Mouse (Mus musculus): Measurements from ENCODE around the gene Cd2ap. TPM values are rescaled to one million over a fixed set of nuclear protein-coding genes. Genes with fewer than 3 reads are reported as not detected.

Cd2ap gene
- total RNA-seq, 2 experiments from 2014 or later: 16.9 to 26.4 TPM

DNA sequence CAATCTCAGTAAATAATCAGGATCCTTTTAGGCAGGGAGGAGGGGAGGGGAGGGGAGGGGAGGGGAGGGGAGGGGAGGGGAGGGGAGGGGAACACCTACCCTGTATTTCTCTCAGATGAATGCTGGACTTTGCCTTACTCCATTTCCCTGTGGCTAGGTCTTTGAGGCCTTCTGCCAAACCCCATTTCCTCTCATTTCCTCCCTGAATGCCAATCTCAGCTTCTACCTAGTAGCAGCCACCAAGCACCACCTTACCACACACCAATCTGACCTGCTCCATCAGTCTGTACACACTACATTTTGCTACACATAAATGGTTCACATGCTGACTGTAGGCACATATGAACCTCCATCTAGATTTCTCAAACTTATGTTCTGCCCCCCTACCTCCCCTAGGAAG, 6.0 kb downstream of the Cd2ap start:
- intact Hi-C loops (cut with DNase I): no loop called here

DNA sequence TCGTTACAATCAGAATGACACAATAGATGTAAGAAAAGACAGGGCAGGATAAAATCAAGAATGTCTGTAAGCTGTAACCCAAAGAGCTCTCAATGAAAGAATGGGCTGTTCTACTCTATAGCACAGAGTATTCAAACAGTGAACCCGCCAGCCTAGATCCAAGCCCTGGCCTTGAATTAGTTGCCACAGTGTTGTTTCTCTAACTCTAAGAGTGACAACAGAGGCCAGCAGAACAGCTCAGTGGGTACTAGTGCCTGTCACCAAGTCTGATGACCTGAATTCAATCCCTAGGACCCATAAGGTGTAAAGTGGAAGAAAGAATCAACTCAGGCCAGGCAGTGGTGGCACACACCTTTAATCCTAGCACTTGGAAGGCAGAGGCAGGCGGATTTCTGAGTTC, 13.3 kb downstream of the Cd2ap start:
- no peak for DNase-seq (ENCODE audit: low spot score in 2 of 2)
- intact Hi-C loops (cut with DNase I): no loop called here

More for the DNA sequence above, 6.0 kb downstream of the Cd2ap start:
- DNase-seq (ENCODE audit: low spot score in 2 of 2): no peak

DNA sequence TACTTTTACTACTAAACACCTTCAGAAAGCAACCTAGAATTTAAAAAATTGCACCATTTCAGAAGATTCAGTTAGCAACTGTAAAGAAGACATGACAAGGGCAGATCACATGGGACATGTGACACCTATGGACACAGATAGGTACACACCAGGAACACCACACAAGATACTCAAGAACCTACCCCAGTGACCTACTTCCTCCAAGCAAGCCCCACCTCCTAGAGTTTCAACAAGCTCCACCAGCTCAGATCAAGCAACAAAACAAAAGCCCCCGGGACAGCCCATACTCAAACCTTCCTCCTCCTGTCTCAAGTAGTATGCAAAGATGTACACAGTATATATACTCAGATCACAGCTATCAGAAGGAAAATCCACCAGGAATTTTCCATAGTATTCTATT, 16.1 kb downstream of the Cd2ap start:
- no peak for DNase-seq (ENCODE audit: low spot score in 2 of 2)
- intact Hi-C loops (cut with DNase I): no loop called here

GRCm38 (mm10) chr17:42857506-42857905, 19.0 kb downstream of the Cd2ap start:
- no peak for DNase-seq (ENCODE audit: low spot score in 2 of 2)
- intact Hi-C loops (cut with DNase I): no loop called here

GRCm38 (mm10) chr17:42847108-42847507, 29.4 kb downstream of the Cd2ap start:
- no peak for DNase-seq (ENCODE audit: low spot score in 2 of 2)
- intact Hi-C loops (cut with DNase I): no loop called here

- intact Hi-C loops (cut with DNase I): no loop called here
Measured at GRCm38 (mm10) chr17:42837193-42837592, 39.3 kb downstream of the Cd2ap start.

GRCm38 (mm10) chr17:42822787-42823186, 53.7 kb downstream of the Cd2ap start:
- DNase-seq (ENCODE audit: low spot score in 2 of 2): peak; percentile 29 to 34
- intact Hi-C loops (cut with DNase I): no loop called here

More at GRCm38 (mm10) chr17:42837193-42837592, 39.3 kb downstream of the Cd2ap start:
- DNase-seq (ENCODE audit: low spot score in 2 of 2): no peak

DNA sequence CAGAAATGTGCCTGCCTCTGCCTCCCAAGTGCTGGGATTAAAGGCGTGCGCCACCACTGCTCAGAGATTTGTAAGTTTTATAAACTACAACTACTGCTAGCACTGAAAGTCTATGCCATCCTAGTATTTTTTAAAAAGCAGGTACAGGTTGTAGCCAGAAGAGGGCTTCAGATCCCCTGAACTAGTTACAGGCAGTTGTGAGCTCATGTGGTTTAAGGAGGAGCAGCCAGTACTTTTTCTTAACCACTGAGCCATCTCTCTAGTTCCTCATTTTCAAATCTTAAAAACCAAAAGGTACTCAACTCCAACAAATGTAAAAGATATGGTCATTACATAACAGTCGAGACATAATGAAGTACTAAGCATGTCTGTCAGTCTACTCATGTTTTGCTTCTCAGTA, 61.1 kb downstream of the Cd2ap start:
- intact Hi-C loops (cut with DNase I): loop anchor here (5.0 kb wide), 1 partner anchor 127 kb away; no protein-coding TSS in a partner anchor

GRCm38 (mm10) chr17:42792412-42792975, 84.0 kb downstream of the Cd2ap start:
- intact Hi-C loops (cut with DNase I): no loop called here
- DNase-seq (ENCODE audit: low spot score in 2 of 2): no peak

More for the DNA sequence above, 61.1 kb downstream of the Cd2ap start:
- no peak for DNase-seq (ENCODE audit: low spot score in 2 of 2)

GRCm38 (mm10) chr17:42790787-42791186, 85.7 kb downstream of the Cd2ap start:
- DNase-seq (ENCODE audit: low spot score in 2 of 2): no peak
- intact Hi-C loops (cut with DNase I): no loop called here

DNA sequence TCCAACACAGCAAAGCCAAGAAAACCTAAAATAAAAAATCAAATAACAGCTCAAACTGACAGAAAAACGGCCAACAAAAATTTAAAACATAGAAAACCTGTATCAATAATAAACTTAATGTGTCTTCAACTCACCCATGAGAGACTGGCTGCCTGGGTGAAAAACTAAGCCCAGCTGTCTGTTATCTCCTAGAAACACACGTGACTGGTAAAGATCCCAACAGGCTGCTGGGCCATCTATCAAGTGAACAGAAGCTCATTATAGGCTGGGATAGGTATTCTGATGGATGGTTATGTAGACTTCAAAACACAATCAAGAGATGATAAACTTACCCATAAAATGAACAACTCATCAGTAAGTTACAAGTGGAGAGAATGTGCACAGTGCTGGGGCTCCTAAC, 86.7 kb downstream of the Cd2ap start:
- DNase-seq (ENCODE audit: low spot score in 2 of 2): no peak
- intact Hi-C loops (cut with DNase I): no loop called here

- DNase-seq (ENCODE audit: low spot score in 2 of 2): no peak
- intact Hi-C loops (cut with DNase I): no loop called here
Measured at GRCm38 (mm10) chr17:42788686-42789453, 87.6 kb downstream of the Cd2ap start.

- peak; percentile 60 to 76 for DNase-seq (ENCODE audit: low spot score in 2 of 2)
- intact Hi-C loops (cut with DNase I): no loop called here
Measured at GRCm38 (mm10) chr17:42782156-42782757, 94.2 kb downstream of the Cd2ap start.

GRCm38 (mm10) chr17:42753791-42754190, 122.7 kb downstream of the Cd2ap start:
- intact Hi-C loops (cut with DNase I): no loop called here

DNA sequence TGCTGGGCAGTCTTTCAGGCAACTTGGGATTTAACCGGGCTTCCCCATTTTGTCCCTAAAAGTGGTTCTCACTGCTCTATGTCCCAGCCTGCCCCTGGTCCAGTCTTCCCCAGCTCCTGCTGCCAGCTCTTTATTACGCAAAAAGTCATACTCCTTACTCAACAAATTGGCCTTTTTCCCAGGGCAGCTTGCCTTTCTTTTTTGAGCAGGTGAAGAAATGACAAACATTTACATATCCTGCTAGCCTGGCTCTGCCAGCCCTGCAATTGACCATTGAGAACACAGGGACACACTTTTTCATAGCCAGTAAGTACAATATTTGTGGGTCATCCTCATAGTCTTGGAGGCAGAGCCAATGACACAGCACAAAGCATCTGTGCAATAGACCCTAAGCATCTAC, 124.3 kb downstream of the Cd2ap start:
- intact Hi-C loops (cut with DNase I): no loop called here
- no peak for DNase-seq (ENCODE audit: low spot score in 2 of 2)

More at GRCm38 (mm10) chr17:42753791-42754190, 122.7 kb downstream of the Cd2ap start:
- DNase-seq (ENCODE audit: low spot score in 2 of 2): no peak

GRCm38 (mm10) chr17:42745657-42746420, 130.6 kb downstream of the Cd2ap start:
- intact Hi-C loops (cut with DNase I): no loop called here
- no peak for DNase-seq (ENCODE audit: low spot score in 2 of 2)

Data from left cerebral cortex, postnatal 36 days (tissue).